17 mouse cellular contexts compared by ENCODE assay signal in genomic region chr3:144602413-144602812, GRCm38 (mm10).
"Had no signal": no experiment of that assay in that cellular context is flagged by ENCODE, and none has a peak within 500 bp of the region (broad histone marks: within the 10 kb centered on the region; RNA-seq: fewer than 3 reads in every experiment).

No protein-coding gene starts in this region.

- H3K4me2 ChIP-seq: intestine, embryonic 15.5 days; limb, embryonic 13.5 days; liver, embryonic 13.5 days; midbrain, embryonic 13.5 days; neural tube, embryonic 13.5 days had no signal

- ATAC-seq: intestine, embryonic 15.5 days; midbrain, embryonic 13.5 days had no signal

- H3K9me3 ChIP-seq: intestine, embryonic 15.5 days; limb, embryonic 13.5 days; liver, embryonic 13.5 days; midbrain, embryonic 13.5 days; neural tube, embryonic 13.5 days had no signal

- DNase-seq: kidney, adult 2 months; kidney, postnatal 14 days; layer of hippocampus, adult 9-11 months; liver, embryonic 13.5 days; lung, adult 2 months; lung, postnatal 14 days; lung, postnatal 4 days; thymus, adult 2 months; thymus, postnatal 14 days; thymus, postnatal 4 days had no signal

- H3K27ac ChIP-seq: intestine, embryonic 15.5 days; layer of hippocampus, adult 2 months; left cerebral cortex, adult 2 months; limb, embryonic 13.5 days; liver, embryonic 13.5 days; midbrain, embryonic 13.5 days; neural tube, embryonic 13.5 days; stomach, postnatal 0 days had no signal

- H3K4me3 ChIP-seq: intestine, embryonic 15.5 days; layer of hippocampus, adult 2 months; left cerebral cortex, adult 2 months; limb, embryonic 13.5 days; liver, embryonic 13.5 days; midbrain, embryonic 13.5 days; neural tube, embryonic 13.5 days had no signal

- H3K9ac ChIP-seq: intestine, embryonic 15.5 days; limb, embryonic 13.5 days; liver, embryonic 13.5 days; midbrain, embryonic 13.5 days; neural tube, embryonic 13.5 days had no signal

- H3K4me1 ChIP-seq: intestine, embryonic 15.5 days; liver, embryonic 13.5 days had no signal

- H3K27me3 ChIP-seq: intestine, embryonic 15.5 days; limb, embryonic 13.5 days; liver, embryonic 13.5 days; midbrain, embryonic 13.5 days; neural tube, embryonic 13.5 days had no signal
